24 mouse cellular contexts compared by ENCODE assay signal in the genomic region with DNA sequence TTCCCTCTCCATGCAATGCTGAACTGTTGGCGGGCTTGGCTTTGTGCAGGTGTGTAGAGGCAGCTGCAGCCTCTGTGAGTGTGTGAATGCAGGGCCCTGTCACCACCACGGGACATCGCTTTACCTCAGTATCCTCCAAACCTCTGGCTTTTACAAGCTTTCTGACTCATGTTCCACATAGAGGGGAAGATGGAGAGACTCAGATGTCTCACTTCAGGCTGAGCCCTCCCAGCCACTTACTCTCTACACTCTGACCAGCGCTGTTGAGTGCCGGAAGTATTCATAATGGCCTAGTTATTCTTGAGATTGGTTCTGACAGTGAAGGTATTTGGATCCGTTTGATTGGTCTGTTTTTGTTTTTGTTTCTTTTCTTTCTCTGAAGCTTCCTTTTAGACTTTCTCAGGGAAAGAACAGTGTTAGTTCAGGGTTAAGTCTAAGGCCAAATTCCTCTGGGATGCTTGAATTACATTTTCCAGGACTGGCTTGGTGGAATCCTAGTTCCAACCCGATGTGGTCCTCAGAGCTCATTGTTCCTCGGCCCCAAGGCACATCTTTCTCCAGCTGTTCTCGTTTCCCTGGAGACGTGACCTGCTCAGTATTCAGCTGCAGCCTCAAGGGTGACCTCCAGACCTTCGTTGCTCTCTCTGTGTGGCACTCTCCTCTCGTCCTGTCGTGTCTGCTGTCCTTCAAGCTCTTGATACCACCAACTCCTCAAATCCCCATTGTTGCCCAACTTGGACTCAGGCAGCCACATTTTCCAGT.
A peak's percentile ranks its signal among the peaks of the same experiment; 100 is the strongest.
DNase-seq lines count a peak whose midpoint lies in the region; ATAC-seq and TF ChIP-seq lines count a peak whose summit lies in the region.
"Had no signal": no experiment of that assay in that cellular context is flagged by ENCODE, and none has a peak within 500 bp of the region (broad histone marks: within the 10 kb centered on the region; RNA-seq: fewer than 3 reads in every experiment).

No protein-coding gene starts in this region.

- H3K9me3 ChIP-seq in heart, embryonic 11.5 days (replicated peaks; ENCODE audit: control insufficient read depth, low read length), result no peaks in the 10 kb centered on the region
- no peaks in the 10 kb centered on the region for H3K9me3 ChIP-seq in midbrain, embryonic 11.5 days (ENCODE audit: control insufficient read depth, low read length)
- H3K9me3 ChIP-seq in midbrain, postnatal 0 days (ENCODE audit: low read length), result no peaks in the 10 kb centered on the region
- no peaks in the 10 kb centered on the region for H3K9me3 ChIP-seq in embryonic facial prominence, embryonic 11.5 days (replicated peaks; ENCODE audit: control insufficient read depth, low read length)
- H3K9me3 ChIP-seq: forebrain, embryonic 15.5 days; heart, embryonic 13.5 days; hindbrain, embryonic 15.5 days; limb, embryonic 13.5 days; liver, embryonic 12.5 days had no signal

- 56% methylated on average over 13 of the region's 13 CpGs for WGBS in heart, embryonic 11.5 days (ENCODE audit: insufficient replicate concordance)
- 11% methylated on average over 13 of the region's 13 CpGs for WGBS in midbrain, embryonic 11.5 days
- WGBS in midbrain, postnatal 0 days, result 18% methylated on average over 13 of the region's 13 CpGs
- 19% methylated on average over 13 of the region's 13 CpGs for WGBS in embryonic facial prominence, embryonic 11.5 days

- H3K36me3 ChIP-seq in heart, embryonic 11.5 days (ENCODE audit: control insufficient read depth, insufficient read depth, low read length), result no peaks in the 10 kb centered on the region
- no peaks in the 10 kb centered on the region for H3K36me3 ChIP-seq in midbrain, embryonic 11.5 days (ENCODE audit: control insufficient read depth, insufficient read depth, low read length)
- H3K36me3 ChIP-seq in midbrain, postnatal 0 days (ENCODE audit: insufficient read depth, low read length), result no peaks in the 10 kb centered on the region
- H3K36me3 ChIP-seq in embryonic facial prominence, embryonic 11.5 days (replicated peaks; ENCODE audit: control insufficient read depth, insufficient read depth, low read depth, low read length), result no peaks in the 10 kb centered on the region
- H3K36me3 ChIP-seq: forebrain, embryonic 15.5 days; heart, embryonic 13.5 days; hindbrain, embryonic 15.5 days; limb, embryonic 13.5 days; liver, embryonic 12.5 days had no signal

- no peak for TF ChIP-seq POLR2A in brain, embryonic 14.5 days (IDR thresholded peaks at IDR 0.05; ENCODE audit: borderline replicate concordance, extremely low read depth, insufficient read depth, insufficient read length, poor library complexity, severe bottlenecking)

- H3K9ac ChIP-seq in heart, embryonic 11.5 days (ENCODE audit: low read depth, low read length), result no peak overlapping the region
- H3K9ac ChIP-seq in midbrain, embryonic 11.5 days (ENCODE audit: low read length), result no peak overlapping the region
- H3K9ac ChIP-seq in midbrain, postnatal 0 days (replicated peaks; ENCODE audit: low read length, poor library complexity, severe bottlenecking), result no peak overlapping the region
- H3K9ac ChIP-seq in embryonic facial prominence, embryonic 11.5 days (replicated peaks; ENCODE audit: low read length), result no peak overlapping the region
- H3K9ac ChIP-seq: forebrain, embryonic 15.5 days; heart, embryonic 13.5 days; hindbrain, embryonic 15.5 days; limb, embryonic 13.5 days; liver, embryonic 12.5 days had no signal

- no peak for ATAC-seq in heart, embryonic 11.5 days (replicated peaks; ENCODE audit: insufficient number of reproducible peaks, low FRiP score, low TSS enrichment)
- ATAC-seq in midbrain, embryonic 11.5 days (ENCODE audit: low FRiP score), result peak; percentile 92
- ATAC-seq in midbrain, postnatal 0 days (ENCODE audit: low FRiP score), result no peak
- no peak for ATAC-seq in embryonic facial prominence, embryonic 11.5 days (replicated peaks; ENCODE audit: insufficient number of reproducible peaks, low FRiP score, low TSS enrichment, low read depth)
- ATAC-seq in inflammation-experienced regulatory T-cells, adult 6 months, result no peak
- ATAC-seq: forebrain, embryonic 15.5 days; intestine, postnatal 0 days; liver, embryonic 12.5 days had no signal

- peak; percentile 92 for DNase-seq in heart, adult 11 months
- peak; percentile 95 for DNase-seq in midbrain, embryonic 11.5 days (ENCODE audit: low spot score, missing footprints)
- no peak for DNase-seq in midbrain, postnatal 0 days (ENCODE audit: low spot score)
- peak; percentile 9 for DNase-seq in brain, embryonic 14.5 days (ENCODE audit: low read depth)
- peak; percentile 39 for DNase-seq in embryonic facial prominence, embryonic 11.5 days (ENCODE audit: low spot score)
- DNase-seq in T-cell, adult 2 months (ENCODE audit: low spot score), result no peak
- DNase-seq: adrenal gland, postnatal 25 days; cerebellum, adult 9-10 months; gastrocnemius, postnatal 10 days; heart, postnatal 14 days; kidney, postnatal 4 days; lung, adult 18-20 months; lung, postnatal 10 days; right cerebral cortex, postnatal 14 days; spleen, adult 18-20 months; thymus, postnatal 25 days had no signal

- no peak overlapping the region for H3K27ac ChIP-seq in heart, embryonic 11.5 days (ENCODE audit: low read depth, low read length)
- peak overlapping the region; percentile 64 for H3K27ac ChIP-seq in midbrain, embryonic 11.5 days (ENCODE audit: low read depth, low read length)
- no peak overlapping the region for H3K27ac ChIP-seq in midbrain, postnatal 0 days (ENCODE audit: low read depth, low read length)
- H3K27ac ChIP-seq in embryonic facial prominence, embryonic 11.5 days (replicated peaks; ENCODE audit: low read depth, low read length), result no peak overlapping the region
- H3K27ac ChIP-seq: forebrain, embryonic 15.5 days; heart, embryonic 13.5 days; hindbrain, embryonic 15.5 days; limb, embryonic 13.5 days; liver, embryonic 12.5 days had no signal

- H3K4me1 ChIP-seq in heart, embryonic 11.5 days (ENCODE audit: control insufficient read depth, insufficient read depth, low read length), result no peaks in the 10 kb centered on the region
- peaks cover 13% of the 10 kb centered on the region for H3K4me1 ChIP-seq in midbrain, embryonic 11.5 days (ENCODE audit: control insufficient read depth, insufficient read depth, low read length)
- no peaks in the 10 kb centered on the region; the same call in 1 of the 2 replicates for H3K4me1 ChIP-seq in midbrain, postnatal 0 days (ENCODE audit: insufficient read depth, low read length)
- no peaks in the 10 kb centered on the region; the same call in 1 of the 2 replicates for H3K4me1 ChIP-seq in embryonic facial prominence, embryonic 11.5 days (ENCODE audit: control insufficient read depth, insufficient read depth, low read length)
- H3K4me1 ChIP-seq: forebrain, embryonic 15.5 days; hindbrain, embryonic 15.5 days; liver, embryonic 12.5 days had no signal

- H3K4me2 ChIP-seq in heart, embryonic 11.5 days, result no peak overlapping the region
- H3K4me2 ChIP-seq in midbrain, embryonic 11.5 days, result peak overlapping the region; percentile 1; the same call in 1 of the 2 replicates
- H3K4me2 ChIP-seq in midbrain, postnatal 0 days (ENCODE audit: low read depth, low read length, poor library complexity, severe bottlenecking), result no peak overlapping the region
- H3K4me2 ChIP-seq in embryonic facial prominence, embryonic 11.5 days (ENCODE audit: low read depth, low read length), result no peak overlapping the region
- H3K4me2 ChIP-seq: forebrain, embryonic 15.5 days; heart, embryonic 13.5 days; hindbrain, embryonic 15.5 days; limb, embryonic 13.5 days; liver, embryonic 12.5 days had no signal

- no peak overlapping the region for H3K4me3 ChIP-seq in heart, embryonic 11.5 days (ENCODE audit: low read depth, low read length)
- no peak overlapping the region for H3K4me3 ChIP-seq in midbrain, embryonic 11.5 days (ENCODE audit: low read depth, low read length)
- H3K4me3 ChIP-seq in midbrain, postnatal 0 days (ENCODE audit: low read depth, low read length), result no peak overlapping the region
- H3K4me3 ChIP-seq in embryonic facial prominence, embryonic 11.5 days (ENCODE audit: low read depth, low read length), result no peak overlapping the region
- H3K4me3 ChIP-seq: forebrain, embryonic 15.5 days; heart, embryonic 13.5 days; hindbrain, embryonic 15.5 days; limb, embryonic 13.5 days; liver, embryonic 12.5 days had no signal

- no peaks in the 10 kb centered on the region for H3K27me3 ChIP-seq in heart, embryonic 11.5 days (ENCODE audit: control insufficient read depth, insufficient read depth, low read length)
- no peaks in the 10 kb centered on the region; the same call in none of the 2 replicates for H3K27me3 ChIP-seq in midbrain, embryonic 11.5 days (ENCODE audit: control insufficient read depth, insufficient read depth, low read length)
- H3K27me3 ChIP-seq in midbrain, postnatal 0 days (ENCODE audit: insufficient read depth, low read length), result no peaks in the 10 kb centered on the region
- H3K27me3 ChIP-seq in embryonic facial prominence, embryonic 11.5 days (ENCODE audit: control insufficient read depth, insufficient read depth, low read length), result no peaks in the 10 kb centered on the region
- H3K27me3 ChIP-seq: forebrain, embryonic 15.5 days; heart, embryonic 13.5 days; hindbrain, embryonic 15.5 days; limb, embryonic 13.5 days; liver, embryonic 12.5 days had no signal

- TF ChIP-seq CTCF in midbrain, postnatal 0 days (IDR thresholded peaks at IDR 0.05), result no peak
- TF ChIP-seq CTCF in brain, embryonic 14.5 days (IDR thresholded peaks at IDR 0.05; ENCODE audit: borderline replicate concordance, extremely low read depth, insufficient read depth, insufficient read length), result no peak

Comparison
In these comparisons a context has a peak if more than half of its experiments do, and no peak if none do; other contexts are left out.
1. DNase-seq: peak in heart, adult 11 months (single experiment), midbrain, embryonic 11.5 days (single experiment), brain, embryonic 14.5 days (single experiment) and embryonic facial prominence, embryonic 11.5 days (single experiment); none in midbrain, postnatal 0 days (single experiment) and T-cell, adult 2 months (single experiment).